Mouse (Mus musculus) gastrocnemius, postnatal 25 days (tissue): Measurements from ENCODE around the gene Nxnl1. TPM values are rescaled to one million over a fixed set of nuclear protein-coding genes. Genes with fewer than 3 reads are reported as not detected.

Source experiments
- DNase-seq: peaks from one replicate; pipeline ENCODE4 v3.0.0; 2022
- long read RNA-seq, 2 experiments: library from polyadenylated mRNA; stranded (forward); transcript quantifications; one replicate each; pipeline ENCODE4 v2.0.0; 2021
- total RNA-seq, 2 experiments: library from RNA; stranded (reverse); gene quantifications; 1 replicate in 1 of 2; 2 replicates in 1 of 2; pipeline ENCODE4 v1.2.3; 2021

The Nxnl1 gene
- total RNA-seq, result under 1 TPM in 1 of 2 experiments, not detected in 1; 0.24 TPM
- long read RNA-seq, experiment 1, result 0 reads
- long read RNA-seq, experiment 2, result 0 reads

DNA sequence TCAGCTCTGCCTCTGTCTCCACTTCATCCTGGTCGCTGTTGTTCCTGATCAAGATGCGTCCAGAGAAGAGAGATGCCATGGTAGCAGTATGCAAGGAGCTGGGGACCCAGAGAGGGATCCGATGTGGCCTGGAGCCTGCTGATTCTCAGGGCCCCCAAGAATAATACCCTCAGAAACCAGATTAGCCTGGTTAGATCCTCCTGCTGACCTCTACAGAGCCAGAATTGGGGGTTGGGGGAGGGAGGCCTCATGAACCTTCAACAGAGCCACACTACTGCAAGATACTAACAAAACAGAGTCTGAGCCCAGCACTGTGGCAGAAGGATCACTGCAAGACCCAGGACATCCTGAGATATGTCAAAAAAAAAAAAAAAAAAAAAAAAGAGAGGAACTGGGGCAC lies at the start of gene Nxnl1:
Gene Nxnl1, minus strand, starts transcription at position 101 of the 400 bp plus-strand sequence.
- no peak for DNase-seq

DNA sequence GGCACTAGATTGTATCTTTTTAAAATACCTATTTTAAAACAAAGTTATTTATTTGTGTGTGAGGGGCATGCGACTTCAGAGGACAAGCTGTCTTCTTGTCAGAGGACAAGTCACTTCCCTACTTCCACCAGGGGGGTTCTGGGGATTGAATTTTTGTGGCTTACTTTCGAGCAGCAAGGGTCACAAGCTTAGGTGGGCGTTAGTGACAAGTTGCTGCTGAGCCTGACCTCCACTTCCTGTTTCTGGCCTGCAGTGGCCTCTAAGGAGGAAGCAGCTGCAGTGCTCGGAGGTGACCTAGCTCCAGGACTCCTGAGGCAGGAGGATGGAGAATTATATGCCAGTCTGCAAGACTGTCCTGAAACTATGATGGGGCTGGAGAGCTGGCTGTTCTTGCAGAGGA lies 47.0 kb upstream of the Nxnl1 start:
- DNase-seq, result no peak

DNA sequence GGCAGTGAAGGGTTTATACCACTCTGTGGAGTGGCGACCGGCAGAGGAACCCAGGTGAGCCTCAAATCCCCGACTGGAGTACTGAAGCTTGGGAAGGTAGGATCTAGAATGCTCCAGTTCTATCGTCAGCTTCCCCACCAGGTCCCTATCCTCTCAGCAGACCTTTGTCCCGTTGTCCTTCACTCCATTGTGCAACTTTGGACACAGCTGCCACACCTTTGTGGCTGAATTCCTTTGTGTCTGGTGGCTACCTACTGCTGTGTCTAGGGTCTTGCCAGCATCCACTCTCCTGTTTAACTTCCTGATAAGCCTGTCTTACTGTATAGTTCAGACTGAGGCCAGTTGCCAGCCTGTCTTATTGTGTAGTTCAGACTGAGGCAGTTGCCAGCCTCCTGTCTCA lies 45.7 kb upstream of the Nxnl1 start:
- no peak for DNase-seq

DNA sequence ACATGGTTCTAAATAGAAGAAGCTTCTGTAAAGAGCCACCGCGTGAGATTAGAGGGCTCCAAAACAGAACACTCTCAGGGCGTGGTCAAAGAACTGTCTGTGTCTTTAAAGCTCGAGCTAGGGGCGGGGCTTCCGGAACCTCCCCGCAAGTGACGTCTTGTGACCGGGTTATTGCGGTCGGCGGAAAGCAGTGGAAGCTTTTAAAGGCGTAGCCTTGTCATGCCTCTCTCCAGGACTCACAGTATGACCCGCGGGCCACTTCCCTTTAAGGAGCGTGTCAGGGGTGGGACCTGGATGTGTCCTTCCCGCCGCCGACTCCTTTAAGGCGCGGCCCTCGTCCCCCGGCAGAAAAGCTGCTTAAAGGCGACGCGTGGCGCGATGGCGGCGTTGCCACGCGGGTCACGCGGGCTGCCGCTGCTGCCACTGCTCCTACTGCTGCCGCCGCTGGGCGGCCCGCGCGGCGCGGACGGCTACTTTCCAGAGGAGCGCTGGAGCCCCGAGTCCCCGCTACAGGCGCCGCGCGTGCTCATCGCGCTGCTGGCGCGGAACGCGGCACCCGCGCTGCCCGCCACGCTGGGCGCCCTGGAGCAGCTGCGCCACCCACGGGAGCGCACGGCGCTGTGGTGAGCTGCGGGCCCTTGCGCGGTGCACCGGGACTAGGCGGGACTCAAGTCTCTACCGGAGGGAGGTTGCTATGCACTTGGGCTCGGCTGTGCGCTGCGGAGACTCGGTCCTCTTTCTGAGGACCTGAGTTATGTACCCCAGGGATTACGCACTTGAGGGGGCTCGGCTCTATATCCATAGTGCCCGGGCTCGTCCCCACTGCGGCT lies 44.6 kb upstream of the Nxnl1 start, which contains the start of gene Colgalt1:
Gene Colgalt1, plus strand, starts transcription at position 177 of the 830 bp plus-strand sequence.
- peak; percentile 96 for DNase-seq

GRCm38 (mm10) chr8:71604021-71604420 lies 37.6 kb upstream of the Nxnl1 start:
- no peak for DNase-seq

DNA sequence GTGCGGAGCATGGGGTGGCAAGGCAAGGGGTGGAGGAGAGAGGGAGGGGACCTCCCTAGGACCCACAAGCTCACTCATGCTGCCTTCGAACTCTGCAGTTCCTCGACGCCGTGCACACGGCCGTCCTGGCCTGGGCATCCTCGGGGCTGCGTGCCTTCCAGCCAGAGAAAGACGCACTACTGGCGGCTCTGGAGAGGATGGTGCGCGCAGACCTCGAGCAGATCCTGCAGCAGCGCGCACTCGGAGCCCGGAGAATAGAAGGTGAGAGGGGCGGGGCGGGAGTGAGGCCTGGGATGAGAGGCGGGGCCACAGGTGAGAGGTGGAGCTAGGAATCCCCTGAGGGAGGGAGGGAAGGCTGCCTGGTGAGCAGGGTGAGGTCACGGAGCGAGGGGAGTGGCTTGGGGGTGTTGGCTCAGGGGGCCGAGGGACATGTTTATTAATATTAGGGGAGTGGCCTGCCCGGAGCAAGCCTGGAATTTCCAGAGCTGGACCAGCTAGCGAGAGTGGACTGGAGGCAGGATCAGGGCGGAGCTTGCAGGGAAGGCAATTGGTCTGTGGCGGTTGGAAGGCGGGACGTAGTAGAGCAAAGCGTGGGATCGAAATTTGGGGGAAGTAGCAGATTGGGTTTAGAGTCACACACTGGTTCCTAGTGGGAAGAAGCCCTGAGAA lies 36.4 kb upstream of the Nxnl1 start:
- peak; percentile 61 for DNase-seq

DNA sequence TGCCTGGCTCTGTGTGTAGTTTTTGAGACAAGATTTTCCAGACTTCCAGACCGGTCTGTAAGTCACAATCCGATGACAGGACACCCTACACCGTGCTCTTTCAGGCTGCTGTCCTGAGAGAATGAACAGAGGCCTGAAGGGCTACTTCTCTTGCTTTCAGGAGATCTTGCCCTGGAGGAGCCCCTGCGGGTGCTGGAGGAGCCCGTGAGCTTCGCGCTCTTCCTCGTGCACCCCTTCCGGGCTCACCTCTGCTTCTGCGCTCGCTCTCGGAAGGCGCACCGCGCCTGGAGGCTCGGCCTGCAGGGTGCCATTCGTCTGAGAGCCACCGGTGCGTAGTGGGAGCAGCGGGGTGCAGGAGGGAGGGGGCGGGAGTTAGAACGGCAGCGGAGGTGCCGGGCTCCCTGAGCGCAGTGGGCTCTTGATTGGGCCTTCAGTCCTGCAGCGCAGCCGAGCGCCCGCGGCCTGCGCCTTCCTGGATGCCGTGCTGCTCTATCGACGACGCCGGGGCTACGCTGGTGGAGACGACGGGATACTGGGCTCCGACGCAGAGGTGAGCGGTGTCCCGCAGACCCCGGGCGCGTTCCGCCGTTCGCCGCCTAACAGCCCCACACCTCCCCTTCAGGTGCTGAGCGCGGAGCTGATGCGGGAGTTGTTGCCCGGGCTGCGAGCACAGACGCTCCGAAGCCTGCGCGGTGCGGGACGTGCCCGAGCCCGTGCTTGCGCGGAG lies 35.7 kb upstream of the Nxnl1 start:
- no peak for DNase-seq

- DNase-seq, result no peak
Measured at GRCm38 (mm10) chr8:71598841-71599240, 32.4 kb upstream of the Nxnl1 start.

- DNase-seq, result no peak
Measured at GRCm38 (mm10) chr8:71598375-71598774, 32.0 kb upstream of the Nxnl1 start.

- DNase-seq, result no peak
Measured at GRCm38 (mm10) chr8:71597451-71597850, 31.1 kb upstream of the Nxnl1 start, which contains the start of gene Fam129c. TSS of gene Fam129c (plus strand) at chr8:71597648.

DNA sequence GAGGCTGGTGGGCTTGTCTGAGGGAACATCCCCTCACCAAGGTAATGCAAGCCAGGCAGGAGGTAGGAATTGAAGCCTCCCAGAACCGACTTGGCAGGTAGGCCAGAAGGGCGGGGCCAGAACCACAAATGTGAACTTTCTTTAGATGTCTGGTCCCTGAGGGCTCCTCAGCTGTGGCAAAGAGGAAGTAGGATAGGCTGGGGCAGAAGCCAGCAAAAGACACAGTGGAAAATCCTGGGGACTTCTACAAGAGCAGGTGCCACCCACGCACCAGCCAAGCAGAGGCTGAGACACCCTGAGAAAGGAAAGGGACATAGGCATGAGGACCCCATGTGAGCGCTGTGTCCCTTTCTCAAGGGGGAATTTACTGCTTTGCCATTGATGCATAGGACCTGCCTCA lies 30.4 kb upstream of the Nxnl1 start:
- DNase-seq, result no peak

DNA sequence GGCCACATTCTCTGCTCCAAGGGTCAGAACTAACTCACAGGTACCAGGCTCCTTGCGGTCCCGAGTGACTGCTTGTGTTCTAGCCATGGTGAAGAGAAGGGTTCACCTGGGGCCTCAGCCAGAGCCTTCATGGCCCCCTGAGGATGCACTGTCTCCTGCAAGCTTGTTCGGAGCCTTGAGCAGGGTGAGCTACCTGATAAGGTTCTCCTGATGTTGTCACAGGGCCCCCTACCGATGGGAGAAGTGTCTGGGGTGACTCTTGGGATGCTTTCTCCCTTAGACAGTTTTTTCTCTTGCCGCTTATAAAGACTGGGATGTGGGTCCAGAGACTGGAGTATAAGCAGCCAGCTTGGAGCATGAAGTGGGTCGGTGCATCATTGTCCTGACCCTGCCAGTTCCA lies 30.0 kb upstream of the Nxnl1 start:
- no peak for DNase-seq

GRCm38 (mm10) chr8:71595862-71596261 lies 29.5 kb upstream of the Nxnl1 start:
- peak; percentile 82 for DNase-seq

- no peak for DNase-seq
Measured at GRCm38 (mm10) chr8:71594324-71594722, 27.9 kb upstream of the Nxnl1 start.

DNA sequence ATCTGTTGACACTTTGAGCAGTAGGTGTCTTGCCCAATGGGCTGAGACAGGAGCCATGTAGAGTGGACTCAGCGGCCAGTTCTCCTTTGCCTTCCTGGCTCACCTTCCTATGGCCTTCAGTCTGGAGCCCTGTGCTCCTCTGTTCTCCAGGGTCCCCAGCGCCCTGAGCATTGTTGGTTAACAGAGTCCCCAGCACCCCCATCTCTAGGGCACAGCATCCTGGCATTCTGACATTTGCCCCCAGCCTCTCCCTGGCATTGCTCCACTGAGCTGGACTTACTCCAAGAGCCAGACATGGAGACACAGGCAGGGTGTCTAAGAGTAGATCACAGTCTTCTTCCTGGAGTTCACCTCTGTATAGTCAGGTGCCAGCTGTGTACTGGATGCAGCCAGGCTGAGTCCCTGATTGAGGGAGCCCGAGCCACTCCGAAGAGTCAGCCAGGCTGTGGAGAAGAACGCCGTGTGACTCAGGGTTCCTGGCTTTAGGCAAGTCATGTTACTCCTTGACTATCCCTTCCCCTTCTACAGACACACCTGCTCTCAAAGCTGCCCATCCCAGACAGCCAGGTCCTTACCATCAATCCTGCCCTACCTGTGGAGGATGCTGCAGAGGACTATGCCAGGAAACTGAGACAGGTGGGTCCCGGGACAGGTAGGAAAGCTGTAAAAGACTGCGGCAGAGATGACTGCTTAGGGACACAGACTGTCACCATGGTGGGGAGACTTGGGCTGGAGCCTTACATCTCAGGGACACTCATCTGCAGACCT lies 27.3 kb upstream of the Nxnl1 start:
- DNase-seq, result no peak

GRCm38 (mm10) chr8:71592374-71593170 lies 26.2 kb upstream of the Nxnl1 start:
- peak; percentile 83 for DNase-seq

DNA sequence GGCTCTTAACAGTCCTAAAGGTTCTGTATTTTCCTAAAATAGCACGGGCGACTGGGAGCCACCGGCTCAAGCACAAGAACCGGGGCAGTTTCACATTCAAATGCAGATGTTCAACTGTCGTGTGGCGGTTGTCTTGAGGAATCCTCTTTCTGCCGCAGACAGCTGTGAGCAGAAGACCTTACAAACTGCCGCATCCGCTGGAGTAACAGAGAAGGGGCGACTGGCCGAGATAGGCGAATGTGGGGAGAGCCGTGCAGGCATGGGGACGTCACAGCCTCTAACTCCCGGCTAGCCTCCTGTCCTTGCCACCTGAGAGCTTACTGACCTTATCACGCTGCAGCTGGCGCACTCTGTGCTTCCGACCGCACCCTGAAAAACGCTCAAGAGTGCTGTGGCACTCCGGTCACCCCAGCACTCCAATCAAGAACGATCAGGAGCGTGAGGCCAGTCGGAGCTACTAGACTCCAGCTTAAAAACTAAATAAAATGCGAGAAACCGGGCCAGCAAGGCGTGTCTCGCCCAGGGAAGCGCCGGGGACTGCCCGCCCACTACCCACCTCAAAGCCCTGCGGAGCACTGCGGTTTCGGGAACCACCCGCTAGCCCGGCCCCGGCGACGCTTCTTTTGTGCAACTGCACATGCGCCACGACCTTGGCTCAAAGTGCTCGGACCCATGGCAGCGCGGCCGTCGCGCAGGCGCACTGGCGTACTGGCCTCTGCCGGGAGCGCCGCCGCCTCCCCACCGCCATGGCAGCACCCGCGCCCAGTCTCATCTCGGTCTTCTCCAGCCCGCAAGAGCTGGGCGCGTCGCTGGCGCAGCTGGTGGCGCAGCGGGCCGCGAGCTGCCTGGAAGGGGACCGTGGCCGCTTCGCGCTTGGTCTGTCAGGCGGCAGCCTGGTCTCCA lies 25.3 kb upstream of the Nxnl1 start, which contains the start of gene Pgls:
Gene Pgls, plus strand, starts transcription at position 706 of the 903 bp plus-strand sequence.
- peak; percentile 94 for DNase-seq

DNA sequence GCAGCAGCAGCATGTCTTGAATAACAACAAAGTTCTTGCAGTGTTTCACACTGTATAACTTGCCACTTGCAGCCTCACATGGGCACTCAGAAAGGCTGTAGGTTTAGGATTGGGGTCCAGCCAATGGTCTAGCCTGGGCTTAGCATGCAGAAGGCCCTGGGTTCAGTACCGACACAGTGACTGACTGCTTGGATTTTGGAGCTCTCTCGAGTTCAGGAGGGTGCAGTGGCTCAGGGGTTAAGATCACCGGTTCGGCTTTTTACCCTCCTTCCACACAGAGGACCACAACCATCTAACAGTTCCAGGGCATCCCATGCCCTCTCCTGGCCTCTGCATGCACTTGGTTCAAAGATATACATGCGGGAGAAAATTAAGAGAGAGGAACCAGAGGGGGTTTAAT lies 24.6 kb upstream of the Nxnl1 start:
- no peak for DNase-seq

- DNase-seq, result no peak
Measured at GRCm38 (mm10) chr8:71588762-71589161, 22.4 kb upstream of the Nxnl1 start.

DNA sequence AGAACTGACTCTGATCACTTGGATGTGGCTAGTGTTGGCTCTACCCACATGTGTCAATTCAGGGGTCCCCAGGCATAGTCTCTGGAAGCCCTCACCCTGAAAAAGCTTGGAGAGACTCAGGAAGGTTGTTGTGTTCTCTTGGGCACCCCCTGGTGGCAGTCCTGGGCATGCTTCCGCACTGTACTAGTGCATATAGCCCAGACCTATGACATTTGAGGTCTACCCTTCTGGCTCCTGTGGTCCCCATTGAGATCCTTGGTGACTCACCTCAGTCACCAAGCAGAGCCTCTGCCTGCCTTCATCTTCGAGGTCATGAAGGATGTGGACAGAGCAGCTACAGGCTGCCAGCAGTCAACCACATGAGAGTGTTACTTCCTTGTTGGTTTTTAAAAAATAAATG lies 20.5 kb upstream of the Nxnl1 start:
- no peak for DNase-seq
